Mouse (Mus musculus): ENCODE results near the gene Scml2.
"Not testable (repeated sequence)": the region's sequence is repeated elsewhere in the genome, so short reads cannot be mapped to it uniquely, and the experiment has no call there.

GRCm38 (mm10) chrX:161287156-161287555, 170.2 kb downstream of the Scml2 start, which contains the start of gene Gm15262:
- TF ChIP-seq POLR2A (IDR thresholded peaks at IDR 0.05; ENCODE audit: control insufficient read depth, extremely low read depth, insufficient read depth, low read length, poor library complexity); CTCF (IDR thresholded peaks at IDR 0.05; ENCODE audit: borderline replicate concordance, control insufficient read depth, extremely low read depth, insufficient read depth, low read length, poor library complexity): not testable (repeated sequence)
